Comparison of ENCODE assay signal across 16 mouse cellular contexts in the genomic region with DNA sequence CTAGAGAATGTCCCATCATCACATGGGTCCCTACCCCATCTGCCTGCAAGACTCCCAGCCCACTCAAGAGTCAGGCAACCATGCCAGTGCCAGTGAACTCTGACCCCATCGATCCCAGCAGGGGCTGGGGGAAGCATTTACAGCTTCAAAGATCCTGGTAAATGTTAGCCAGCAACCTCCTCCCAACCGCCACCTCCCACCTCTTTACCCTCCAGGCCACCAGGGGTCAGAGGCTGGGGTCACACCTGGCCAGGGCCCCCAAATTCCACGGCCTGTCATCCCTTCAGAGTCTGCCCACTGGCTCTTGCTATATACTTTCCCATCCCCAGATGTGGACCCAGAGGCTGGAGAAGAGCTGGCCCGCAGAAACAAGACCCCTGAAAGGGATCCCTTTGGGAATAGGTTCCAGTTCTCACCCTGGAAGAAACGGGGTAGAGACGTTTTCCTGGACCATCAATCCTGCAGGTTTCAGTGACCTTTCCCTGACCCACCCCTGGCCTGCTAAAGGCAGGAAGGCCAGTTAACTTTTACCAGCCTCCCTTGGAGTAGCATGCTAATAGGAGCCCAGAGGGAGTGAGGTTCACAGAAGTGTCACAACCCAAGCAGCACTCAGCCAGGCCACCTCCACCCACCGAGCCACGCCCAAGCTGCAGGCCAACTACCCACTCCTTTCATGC.
DNase-seq lines count a peak whose midpoint lies in the region; ATAC-seq and TF ChIP-seq lines count a peak whose summit lies in the region.
"Had no signal": no experiment of that assay in that cellular context is flagged by ENCODE, and none has a peak within 500 bp of the region (broad histone marks: within the 10 kb centered on the region; RNA-seq: fewer than 3 reads in every experiment).

No protein-coding gene starts in this region.

- DNase-seq in hindbrain, embryonic 10.5 days (ENCODE audit: low spot score): peak; percentile 34
- no peak for DNase-seq in hindbrain, postnatal 0 days (ENCODE audit: low spot score)
- peak; percentile 38 for DNase-seq in embryo, embryonic 11 days
- no peak for DNase-seq in liver, embryonic 13.5 days
- no peak for DNase-seq in left cerebral cortex, adult 9 months (ENCODE audit: low spot score in 2 of 2)
- DNase-seq in cerebellum, adult 2 months: no peak
- DNase-seq in urinary bladder, postnatal 4 days (ENCODE audit: low spot score in 2 of 2): no peak
- DNase-seq: cerebellum, adult 9-11 months; lung, adult 2 months; right cerebral cortex, adult 18-20 months; thymus, postnatal 36 days had no signal

- no peak overlapping the region for H3K4me3 ChIP-seq in hindbrain, embryonic 10.5 days
- no peak overlapping the region for H3K4me3 ChIP-seq in hindbrain, postnatal 0 days (ENCODE audit: low read length)
- no peak overlapping the region for H3K4me3 ChIP-seq in ES-Bruce4 (ENCODE audit: low read depth, low read length)
- no peak overlapping the region for H3K4me3 ChIP-seq in liver, embryonic 13.5 days (replicated peaks)
- H3K4me3 ChIP-seq in cerebellum, adult 2 months (replicated peaks; ENCODE audit: insufficient read depth, low read depth, low read length): no peak overlapping the region
- H3K4me3 ChIP-seq: heart, adult 2 months; midbrain, embryonic 12.5 days had no signal

- H3K36me3 ChIP-seq in hindbrain, embryonic 10.5 days: no peaks in the 10 kb centered on the region
- H3K36me3 ChIP-seq in hindbrain, postnatal 0 days (ENCODE audit: insufficient read depth, low read length): no peaks in the 10 kb centered on the region
- H3K36me3 ChIP-seq in ES-Bruce4 (ENCODE audit: control insufficient read depth, insufficient read depth, low read length, poor library complexity, severe bottlenecking): no peaks in the 10 kb centered on the region
- H3K36me3 ChIP-seq in liver, embryonic 13.5 days: no peaks in the 10 kb centered on the region
- H3K36me3 ChIP-seq: midbrain, embryonic 12.5 days had no signal

- H3K9me3 ChIP-seq in hindbrain, embryonic 10.5 days: no peaks in the 10 kb centered on the region
- no peaks in the 10 kb centered on the region for H3K9me3 ChIP-seq in hindbrain, postnatal 0 days (ENCODE audit: low read length)
- no peaks in the 10 kb centered on the region for H3K9me3 ChIP-seq in ES-Bruce4 (replicated peaks; ENCODE audit: control insufficient read depth, insufficient read depth, low read length, poor library complexity, severe bottlenecking)
- no peaks in the 10 kb centered on the region for H3K9me3 ChIP-seq in liver, embryonic 13.5 days (replicated peaks)
- H3K9me3 ChIP-seq: midbrain, embryonic 12.5 days had no signal

- no peak for TF ChIP-seq POLR2A in ES-Bruce4 (IDR thresholded peaks at IDR 0.05; ENCODE audit: insufficient read depth, low read length)
- TF ChIP-seq POLR2A in cerebellum, adult 2 months (IDR thresholded peaks at IDR 0.05; ENCODE audit: borderline replicate concordance, insufficient read depth, low read length): no peak

- 0 out of 2 replicates have a peak overlapping the region, but pooled peaks have one; percentile 2 for H3K27ac ChIP-seq in hindbrain, embryonic 10.5 days
- H3K27ac ChIP-seq in hindbrain, postnatal 0 days: no peak overlapping the region
- H3K27ac ChIP-seq in ES-Bruce4 (ENCODE audit: insufficient read depth, low read length): no peak overlapping the region
- no peak overlapping the region for H3K27ac ChIP-seq in liver, embryonic 13.5 days
- no peak overlapping the region for H3K27ac ChIP-seq in cerebellum, adult 2 months (ENCODE audit: insufficient read depth, low read length)
- H3K27ac ChIP-seq: kidney, postnatal 0 days; midbrain, embryonic 12.5 days had no signal

- 36% methylated on average over 8 of the region's 8 CpGs for WGBS in hindbrain, embryonic 10.5 days
- whole genome bisulfite sequencing in hindbrain, postnatal 0 days: 57% methylated on average over 8 of the region's 8 CpGs
- WGBS in liver, embryonic 13.5 days (ENCODE audit: insufficient replicate concordance): 49% methylated on average over 8 of the region's 8 CpGs
- 86% methylated on average over 8 of the region's 8 CpGs for WGBS in cerebellum, adult 2 months

- no peak overlapping the region for H3K9ac ChIP-seq in hindbrain, postnatal 0 days (replicated peaks; ENCODE audit: low read length)
- no peak overlapping the region for H3K9ac ChIP-seq in ES-Bruce4 (ENCODE audit: low read depth, poor library complexity, severe bottlenecking)
- no peak overlapping the region for H3K9ac ChIP-seq in liver, embryonic 13.5 days
- H3K9ac ChIP-seq: midbrain, embryonic 12.5 days had no signal

- TF ChIP-seq EP300 in ES-Bruce4 (IDR thresholded peaks at IDR 0.05; ENCODE audit: insufficient read depth, low read depth, low read length): peak; percentile 37; the same call in 1 of the 2 replicates

- ATAC-seq in hindbrain, postnatal 0 days: no peak
- peak; percentile 48; the same call in 1 of the 2 replicates for ATAC-seq in liver, embryonic 13.5 days (ENCODE audit: low read depth)
- ATAC-seq: CD4-positive, CD25-positive, alpha-beta regulatory T cell, adult 4 months had no signal

- no peak for TF ChIP-seq CTCF in hindbrain, postnatal 0 days (IDR thresholded peaks at IDR 0.05; ENCODE audit: low read depth)
- TF ChIP-seq CTCF in ES-Bruce4 (IDR thresholded peaks at IDR 0.05; ENCODE audit: low read depth, low read length): no peak
- TF ChIP-seq CTCF in cerebellum, adult 2 months (IDR thresholded peaks at IDR 0.05; ENCODE audit: borderline replicate concordance, insufficient read depth, low read depth, low read length): no peak

- peaks cover 5% of the 10 kb centered on the region; the same call in 1 of the 2 replicates for H3K27me3 ChIP-seq in hindbrain, embryonic 10.5 days (ENCODE audit: insufficient read depth, poor library complexity, severe bottlenecking)
- no peaks in the 10 kb centered on the region; the same call in 1 of the 2 replicates for H3K27me3 ChIP-seq in hindbrain, postnatal 0 days (ENCODE audit: insufficient read depth, low read length)
- no peaks in the 10 kb centered on the region for H3K27me3 ChIP-seq in ES-Bruce4 (ENCODE audit: control insufficient read depth, insufficient read depth, low read length, poor library complexity, severe bottlenecking)
- no peaks in the 10 kb centered on the region for H3K27me3 ChIP-seq in liver, embryonic 13.5 days
- no peaks in the 10 kb centered on the region for H3K27me3 ChIP-seq in cerebellum, adult 2 months (ENCODE audit: control insufficient read depth, insufficient read depth, low read length)

- H3K4me1 ChIP-seq in hindbrain, embryonic 10.5 days (replicated peaks): peaks cover 63% of the 10 kb centered on the region
- no peaks in the 10 kb centered on the region for H3K4me1 ChIP-seq in hindbrain, postnatal 0 days (ENCODE audit: insufficient read depth, low read length)
- H3K4me1 ChIP-seq in ES-Bruce4 (ENCODE audit: control insufficient read depth, insufficient read depth, low read length): peaks cover 5% of the 10 kb centered on the region
- peaks cover 19% of the 10 kb centered on the region for H3K4me1 ChIP-seq in liver, embryonic 13.5 days (replicated peaks)
- H3K4me1 ChIP-seq in cerebellum, adult 2 months (ENCODE audit: control insufficient read depth, insufficient read depth, low read length): peaks cover 12% of the 10 kb centered on the region

- H3K4me2 ChIP-seq in hindbrain, postnatal 0 days (ENCODE audit: low read depth, low read length): no peak overlapping the region
- H3K4me2 ChIP-seq in liver, embryonic 13.5 days: no peak overlapping the region
- H3K4me2 ChIP-seq: midbrain, embryonic 12.5 days had no signal

Comparison
In these comparisons a context has a peak if more than half of its experiments do, and no peak if none do; other contexts are left out.
1. DNase-seq: peak in hindbrain, embryonic 10.5 days (single experiment) and embryo, embryonic 11 days (single experiment); none in hindbrain, postnatal 0 days (single experiment), liver, embryonic 13.5 days (single experiment), left cerebral cortex, adult 9 months (0 of 2), cerebellum, adult 2 months (0 of 2) and urinary bladder, postnatal 4 days (0 of 2).